Mouse (Mus musculus) cortical plate, adult 2 months (tissue): Measurements from ENCODE around the gene Pkig. TPM values are rescaled to one million over a fixed set of nuclear protein-coding genes. Genes with fewer than 3 reads are reported as not detected.

Source experiments
- H3K27ac ChIP-seq: fragments of 200-500 bp; 2 replicates; pipeline ENCODE4 v1.5.1; 2012; ENCODE audit warnings: low read length, control low read depth, inconsistent platforms; ENCODE audit not compliant: insufficient read depth
- H3K4me1 ChIP-seq: fragments of 200-500 bp; 2 replicates; pipeline ENCODE4 v1.6.1; 2011; ENCODE audit warnings: low read length; ENCODE audit not compliant: control insufficient read depth, insufficient read depth
- H3K4me3 ChIP-seq: fragments of 200-500 bp; 2 replicates; pipeline ENCODE4 v1.5.1; 2011; ENCODE audit warnings: mild to moderate bottlenecking, low read length, control low read depth; ENCODE audit not compliant: insufficient read depth
- CTCF ChIP-seq: fragments of 200-500 bp; IDR thresholded peaks from 2 replicates; pipeline ENCODE4 v1.5.1; 2011; ENCODE audit warnings: mild to moderate bottlenecking, control low read depth, low read length; ENCODE audit not compliant: insufficient read depth; ENCODE audit errors: extremely low read depth
- POLR2A ChIP-seq: fragments of 200-500 bp; IDR thresholded peaks from 2 replicates; pipeline ENCODE4 v1.6.1; 2011; ENCODE audit warnings: mild to moderate bottlenecking, low read length, control low read depth; ENCODE audit not compliant: insufficient read depth; ENCODE audit errors: extremely low read depth
- polyA plus RNA-seq: library from polyadenylated mRNA; depleted of rRNA; stranded (reverse); fragments of >200 nt; gene quantifications from 2 replicates; pipeline ENCODE4 v1.2.3, GENCODE M21; 2012

The Pkig gene
- polyA plus RNA-seq, 1 experiment = 143 TPM

GRCm38 (mm10) chr2:163716448-163716847 is 58.3 kb downstream of the Pkig start:
- no peak overlapping the region for H3K4me3 ChIP-seq
- TF ChIP-seq POLR2A (no peak), CTCF (no peak)
- H3K4me1 ChIP-seq = peaks cover 17% of the 10 kb centered on the region
- H3K27ac ChIP-seq = no peak overlapping the region

DNA sequence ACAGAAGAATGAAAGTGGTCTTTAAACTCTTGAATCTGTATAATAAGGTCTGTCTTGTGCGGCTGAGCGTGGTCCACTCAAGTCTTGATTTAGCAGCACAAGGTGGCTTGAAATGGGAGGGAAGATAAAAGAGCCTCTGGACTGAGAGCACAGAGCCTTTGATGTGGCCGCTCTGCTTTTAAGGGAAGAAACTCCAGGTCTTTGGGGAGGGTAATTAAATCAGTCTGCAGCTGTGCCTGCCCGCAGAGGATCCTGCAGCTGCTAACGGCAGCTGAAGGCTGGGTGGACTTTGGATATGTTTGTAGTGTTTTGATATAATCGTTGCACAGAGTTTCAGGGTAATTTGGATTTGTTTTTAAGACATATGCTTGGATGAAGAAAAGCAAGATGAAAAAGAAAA is 58.7 kb downstream of the Pkig start:
- Histone ChIP-seq H3K4me3 (no peak overlapping the region), H3K4me1 (peaks cover 14% of the 10 kb centered on the region), H3K27ac (no peak overlapping the region)
- TF ChIP-seq CTCF (no peak), POLR2A (no peak)

- peaks cover 5% of the 10 kb centered on the region for H3K4me1 ChIP-seq
- TF ChIP-seq CTCF (no peak), POLR2A (no peak)
- peak overlapping the region; percentile 41 for H3K27ac ChIP-seq
- H3K4me3 ChIP-seq = no peak overlapping the region
Observed at GRCm38 (mm10) chr2:163718526-163718925, 60.3 kb downstream of the Pkig start.

DNA sequence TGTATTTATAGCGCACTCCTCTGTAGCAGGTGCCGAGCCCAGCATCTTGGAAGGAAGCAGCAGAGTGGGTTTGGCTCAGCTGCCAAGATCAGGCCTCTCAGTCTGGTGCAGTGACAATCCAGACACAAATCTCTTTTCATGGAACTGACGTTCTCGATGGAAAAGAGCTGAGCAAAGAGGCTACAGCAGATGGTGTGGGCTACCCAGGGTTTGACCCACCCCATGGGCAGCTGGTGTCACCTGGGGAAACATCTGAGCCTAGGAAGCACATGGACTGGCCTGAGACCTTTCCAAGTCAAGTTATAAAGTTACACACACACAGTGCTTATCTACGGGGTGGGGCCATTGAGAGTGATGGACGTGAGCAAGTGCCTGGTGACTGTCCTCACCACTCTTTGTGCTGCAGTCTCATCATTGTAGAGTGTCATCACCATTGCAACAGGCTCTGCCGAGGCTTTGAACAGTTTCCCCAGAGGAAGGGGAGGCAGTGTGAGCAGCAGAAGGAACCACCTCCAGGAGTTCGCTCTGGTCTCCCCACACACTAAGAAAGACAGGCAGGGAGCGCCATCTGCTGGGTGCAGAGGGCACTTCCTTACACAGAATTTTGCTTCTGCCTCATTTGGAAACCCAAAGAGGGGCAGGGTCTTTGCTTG is 60.9 kb downstream of the Pkig start:
- Histone ChIP-seq H3K4me3 (no peak overlapping the region), H3K27ac (peak overlapping the region; percentile 11; the same call in 1 of the 2 replicates), H3K4me1 (peaks cover 5% of the 10 kb centered on the region)
- TF ChIP-seq POLR2A (no peak), CTCF (peak; percentile 96)

DNA sequence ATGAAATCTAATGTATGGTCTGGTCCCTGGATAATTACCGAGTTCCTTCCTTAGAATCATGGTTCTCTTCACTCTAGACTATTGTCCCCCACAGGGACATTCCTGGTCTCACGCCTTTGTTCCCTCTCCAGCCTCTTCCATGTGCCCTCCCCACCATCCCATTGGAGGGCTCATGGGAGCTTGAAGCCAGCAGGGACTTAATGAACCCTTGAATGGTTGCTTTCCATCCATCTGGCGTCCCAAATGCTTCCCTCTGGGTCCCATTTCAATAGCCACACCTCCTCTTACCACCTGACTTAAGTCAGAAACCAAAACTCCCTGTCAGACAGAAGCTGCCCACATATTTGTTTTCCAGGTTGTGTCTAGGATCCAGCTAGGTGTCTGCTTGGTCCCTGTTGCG is 61.4 kb downstream of the Pkig start:
- TF ChIP-seq POLR2A (no peak), CTCF (no peak)
- Histone ChIP-seq H3K4me1 (peaks cover 5% of the 10 kb centered on the region), H3K4me3 (no peak overlapping the region), H3K27ac (no peak overlapping the region)

- H3K4me1 ChIP-seq = peaks cover 4% of the 10 kb centered on the region
- no peak overlapping the region for H3K4me3 ChIP-seq
- TF ChIP-seq POLR2A (no peak), CTCF (no peak)
- H3K27ac ChIP-seq = peak overlapping the region; percentile 49; the same call in 1 of the 2 replicates
Observed at GRCm38 (mm10) chr2:163722550-163722949, 64.4 kb downstream of the Pkig start.

GRCm38 (mm10) chr2:163726766-163727393 is 68.7 kb downstream of the Pkig start:
- TF ChIP-seq POLR2A (no peak), CTCF (no peak)
- no peaks in the 10 kb centered on the region; the same call in 1 of the 2 replicates for H3K4me1 ChIP-seq
- no peak overlapping the region for H3K27ac ChIP-seq
- no peak overlapping the region for H3K4me3 ChIP-seq

- Histone ChIP-seq H3K27ac (no peak overlapping the region), H3K4me1 (no peaks in the 10 kb centered on the region), H3K4me3 (no peak overlapping the region)
- TF ChIP-seq POLR2A = no peak
- no peak for TF ChIP-seq CTCF
Observed at GRCm38 (mm10) chr2:163728300-163728699, 70.1 kb downstream of the Pkig start.

DNA sequence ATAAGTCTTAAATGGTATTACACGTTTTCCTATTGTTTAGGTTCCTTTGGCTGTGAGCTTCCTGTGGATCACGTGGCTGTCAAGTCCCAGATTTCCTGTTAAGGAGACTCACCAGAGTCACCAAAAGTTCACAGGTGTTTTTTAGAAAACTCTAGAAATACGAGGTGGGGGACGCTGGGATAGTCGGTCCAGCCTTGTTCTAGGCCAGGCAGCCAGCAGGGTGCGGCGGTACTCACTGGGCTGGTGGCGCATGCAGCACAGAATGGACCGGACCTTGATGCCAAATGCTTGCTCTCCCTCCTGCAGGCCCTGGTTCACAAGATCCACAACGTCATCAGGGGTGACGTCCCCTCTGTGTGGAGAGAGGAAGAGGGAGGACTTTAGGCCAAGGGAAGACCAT is 73.8 kb downstream of the Pkig start:
- Histone ChIP-seq H3K27ac (no peak overlapping the region), H3K4me3 (no peak overlapping the region)

GRCm38 (mm10) chr2:163735163-163735562 is 77.0 kb downstream of the Pkig start:
- TF ChIP-seq POLR2A (no peak), CTCF (no peak)
- H3K4me3 ChIP-seq = no peak overlapping the region
- H3K27ac ChIP-seq = no peak overlapping the region

More for the DNA sequence above, 73.8 kb downstream of the Pkig start:
- TF ChIP-seq POLR2A (no peak), CTCF (no peak)
- no peaks in the 10 kb centered on the region for H3K4me1 ChIP-seq

More at GRCm38 (mm10) chr2:163735163-163735562, 77.0 kb downstream of the Pkig start:
- H3K4me1 ChIP-seq = no peaks in the 10 kb centered on the region
